Mouse (Mus musculus) liver, embryonic 16.5 days (tissue): ENCODE data around the gene Rack1. TPM values are rescaled to one million over a fixed set of nuclear protein-coding genes. Genes with fewer than 3 reads are reported as not detected.

Experiments
- ATAC-seq: fragments of 200-750 bp; cut with Nextera tagmentation; 2 replicates; pipeline ENCODE4 v1.8.0; 2017; ENCODE audit warnings: low read depth, mild to moderate bottlenecking, moderate number of reproducible peaks, moderate library complexity
- H3K27ac ChIP-seq: fragments of 300-500 bp; sonication (generic); 2 replicates; pipeline ENCODE4 v1.5.1; 2014; ENCODE audit warnings: mild to moderate bottlenecking, low read length
- H3K27me3 ChIP-seq: fragments of 300-500 bp; sonication (generic); 2 replicates; pipeline ENCODE4 v1.6.1; 2014; ENCODE audit warnings: low read depth, low read length, mixed read lengths; ENCODE audit not compliant: control insufficient read depth, insufficient read depth
- H3K36me3 ChIP-seq: fragments of 300-500 bp; sonication (generic); 2 replicates; pipeline ENCODE4 v1.6.1; 2014; ENCODE audit warnings: mild to moderate bottlenecking; ENCODE audit not compliant: control insufficient read depth, insufficient read depth
- H3K4me1 ChIP-seq: fragments of 300-500 bp; sonication (generic); 2 replicates; pipeline ENCODE4 v1.6.1; 2014; ENCODE audit warnings: low read depth, low read length, mixed read lengths; ENCODE audit not compliant: control insufficient read depth
- H3K4me2 ChIP-seq: fragments of 300-500 bp; sonication (generic); 2 replicates; pipeline ENCODE4 v1.6.1; 2014; ENCODE audit warnings: low read depth, low read length, mixed read lengths
- H3K4me3 ChIP-seq: fragments of 300-500 bp; sonication (generic); 2 replicates; pipeline ENCODE4 v1.5.1; 2014; ENCODE audit warnings: low read depth, mild to moderate bottlenecking, low read length
- H3K9ac ChIP-seq: fragments of 300-500 bp; sonication (generic); 2 replicates; pipeline ENCODE4 v1.6.1; 2014; ENCODE audit warnings: low read depth, low read length
- H3K9me3 ChIP-seq: fragments of 300-500 bp; sonication (generic); replicated peaks from 2 replicates; pipeline ENCODE4 v1.6.1; 2016; ENCODE audit warnings: low read length; ENCODE audit not compliant: control insufficient read depth
- WGBS: fragments of 180-500 bp; shearing (Covaris S2); extraction: QIAGEN DNeasy Blood & Tissue Kit; methylation state at CpG from one replicate; pipeline ENCODE4 v1.1.7; 2014; ENCODE audit not compliant: insufficient replicate concordance; 5-methylcytosine and 5-hydroxymethylcytosine counted together
- polyA plus RNA-seq: library from polyadenylated mRNA; unstranded; fragments of >200 nt; fragmentation: Nextera tagmentation; extraction: Ambion mirVana; gene quantifications from 2 replicates; pipeline ENCODE4 v1.2.1, GENCODE M21; 2015

Rack1 gene
- polyA plus RNA-seq, 1 experiment from 2014 or later: 395 TPM

DNA sequence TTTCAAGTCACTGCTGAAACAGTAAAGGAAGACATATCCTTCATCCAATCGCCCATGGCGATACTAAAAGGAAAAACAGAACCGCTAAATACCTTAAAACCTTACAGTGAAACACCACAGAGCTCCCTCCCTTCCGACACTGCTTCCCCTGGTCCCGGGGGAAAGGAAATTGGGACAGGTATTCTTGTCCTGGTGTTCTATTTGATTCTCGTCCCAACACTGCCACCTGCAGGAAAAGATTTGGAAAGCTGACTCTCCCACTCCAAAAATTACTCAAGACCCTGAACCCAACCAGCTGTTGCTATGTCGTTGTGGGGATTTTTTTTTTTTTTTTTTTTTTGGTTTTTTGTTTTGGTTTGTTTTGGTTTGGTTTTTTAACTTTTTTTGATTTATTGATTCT is 24.6 kb upstream of the Rack1 start:
- no peaks in the 10 kb centered on the region for H3K4me1 ChIP-seq
- no peak overlapping the region for H3K9ac ChIP-seq
- H3K36me3 ChIP-seq: no peaks in the 10 kb centered on the region
- H3K4me2 ChIP-seq: no peak overlapping the region
- H3K27me3 ChIP-seq: no peaks in the 10 kb centered on the region
- H3K9me3 ChIP-seq: no peaks in the 10 kb centered on the region
- no peak overlapping the region for H3K4me3 ChIP-seq
- no peak for ATAC-seq
- H3K27ac ChIP-seq: no peak overlapping the region
- 3% methylated on average over 7 of the region's 7 CpGs for WGBS

DNA sequence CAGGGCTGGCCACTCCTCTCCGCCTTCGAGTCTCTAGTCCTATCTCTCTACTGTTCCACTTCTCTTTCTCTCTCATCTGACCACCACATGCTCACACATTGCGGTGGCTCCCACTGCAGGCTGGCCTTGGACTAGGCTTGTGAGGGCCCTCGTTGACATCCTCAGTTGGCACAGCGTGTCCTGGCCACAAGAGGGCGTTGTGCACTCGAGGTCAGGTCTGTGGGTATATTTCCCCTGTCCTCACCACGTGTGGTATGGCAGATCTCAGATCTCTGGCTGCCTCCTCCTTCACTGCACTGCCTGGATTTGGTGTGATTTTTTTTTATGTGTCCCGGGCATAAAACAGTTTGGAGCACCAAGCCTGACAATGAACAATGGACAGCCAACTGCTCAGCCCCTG is 23.5 kb upstream of the Rack1 start:
- Histone ChIP-seq H3K27me3 (no peaks in the 10 kb centered on the region), H3K4me1 (no peaks in the 10 kb centered on the region), H3K4me2 (no peak overlapping the region), H3K36me3 (no peaks in the 10 kb centered on the region), H3K27ac (no peak overlapping the region), H3K4me3 (no peak overlapping the region), H3K9ac (no peak overlapping the region), H3K9me3 (no peaks in the 10 kb centered on the region)
- 32% methylated on average over 9 of the region's 9 CpGs for WGBS
- no peak for ATAC-seq

DNA sequence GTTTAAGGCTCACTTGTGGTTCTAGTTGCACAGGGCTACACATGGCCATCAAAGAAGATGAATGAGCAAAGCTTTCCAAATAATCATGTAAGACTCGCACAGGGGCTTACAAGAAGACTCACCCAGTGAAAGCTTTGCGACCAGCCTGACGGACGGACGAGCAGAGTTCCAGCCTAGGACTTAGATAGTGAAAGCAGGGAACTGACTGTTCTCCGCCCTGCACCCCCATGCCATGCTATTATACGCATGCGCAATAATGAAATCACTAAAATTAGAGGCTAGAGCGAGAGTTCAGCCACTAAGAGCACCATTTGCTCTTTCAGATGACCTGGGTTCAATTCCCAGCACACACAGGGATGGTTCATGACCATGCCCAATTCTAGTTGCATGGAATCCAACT is 22.8 kb upstream of the Rack1 start:
- H3K4me2 ChIP-seq: no peak overlapping the region
- no peaks in the 10 kb centered on the region for H3K4me1 ChIP-seq
- WGBS: 71% methylated on average over 9 of the region's 9 CpGs
- no peaks in the 10 kb centered on the region for H3K27me3 ChIP-seq
- H3K9ac ChIP-seq: no peak overlapping the region
- H3K9me3 ChIP-seq: no peaks in the 10 kb centered on the region
- H3K4me3 ChIP-seq: no peak overlapping the region
- no peak for ATAC-seq
- H3K27ac ChIP-seq: no peak overlapping the region
- no peaks in the 10 kb centered on the region for H3K36me3 ChIP-seq

DNA sequence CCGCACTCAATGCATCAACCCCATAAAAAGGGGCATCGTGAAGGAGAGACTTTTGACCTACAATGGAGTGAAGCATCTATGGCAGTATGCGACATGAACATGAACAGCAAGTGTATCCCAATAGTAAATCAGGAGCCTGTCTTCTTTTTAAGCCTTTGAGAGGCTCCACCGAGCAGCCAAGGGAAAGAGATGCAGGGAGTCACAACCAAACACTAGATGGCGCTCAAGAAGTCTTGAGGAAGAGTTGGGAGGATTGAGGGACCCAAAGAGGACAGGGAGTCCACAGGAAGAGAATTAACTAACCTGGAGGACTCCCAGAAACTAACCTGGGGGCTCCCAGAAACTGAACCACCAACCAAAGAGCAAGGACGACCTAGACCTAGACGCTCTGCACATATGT is 20.7 kb upstream of the Rack1 start:
- Histone ChIP-seq H3K9me3 (no peaks in the 10 kb centered on the region), H3K9ac (no peak overlapping the region), H3K27ac (no peak overlapping the region), H3K4me2 (no peak overlapping the region), H3K27me3 (no peaks in the 10 kb centered on the region), H3K4me1 (no peaks in the 10 kb centered on the region), H3K4me3 (no peak overlapping the region), H3K36me3 (no peaks in the 10 kb centered on the region)
- WGBS: 33% methylated on average over 7 of the region's 7 CpGs
- no peak for ATAC-seq

DNA sequence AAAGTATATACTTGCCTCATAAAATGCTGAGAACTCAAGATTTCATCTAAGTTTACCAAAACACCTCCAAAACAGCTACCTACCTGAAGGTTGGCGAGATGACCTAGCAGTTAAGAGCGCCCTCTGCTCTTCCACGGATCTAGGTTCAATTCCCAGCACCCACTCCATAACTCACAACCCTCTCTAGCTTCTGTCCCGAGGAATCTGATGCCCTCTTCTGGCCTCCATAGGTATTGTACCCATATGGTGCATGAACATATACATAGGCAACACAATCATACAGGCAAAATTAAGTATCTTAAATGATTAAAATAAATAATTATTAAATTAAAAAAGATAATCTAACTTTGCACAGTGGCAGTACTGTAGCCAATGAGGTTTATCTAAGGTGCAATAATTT is 17.9 kb upstream of the Rack1 start:
- no peak overlapping the region for H3K4me3 ChIP-seq
- 71% methylated on average over 4 of the region's 4 CpGs for WGBS
- ATAC-seq: no peak

DNA sequence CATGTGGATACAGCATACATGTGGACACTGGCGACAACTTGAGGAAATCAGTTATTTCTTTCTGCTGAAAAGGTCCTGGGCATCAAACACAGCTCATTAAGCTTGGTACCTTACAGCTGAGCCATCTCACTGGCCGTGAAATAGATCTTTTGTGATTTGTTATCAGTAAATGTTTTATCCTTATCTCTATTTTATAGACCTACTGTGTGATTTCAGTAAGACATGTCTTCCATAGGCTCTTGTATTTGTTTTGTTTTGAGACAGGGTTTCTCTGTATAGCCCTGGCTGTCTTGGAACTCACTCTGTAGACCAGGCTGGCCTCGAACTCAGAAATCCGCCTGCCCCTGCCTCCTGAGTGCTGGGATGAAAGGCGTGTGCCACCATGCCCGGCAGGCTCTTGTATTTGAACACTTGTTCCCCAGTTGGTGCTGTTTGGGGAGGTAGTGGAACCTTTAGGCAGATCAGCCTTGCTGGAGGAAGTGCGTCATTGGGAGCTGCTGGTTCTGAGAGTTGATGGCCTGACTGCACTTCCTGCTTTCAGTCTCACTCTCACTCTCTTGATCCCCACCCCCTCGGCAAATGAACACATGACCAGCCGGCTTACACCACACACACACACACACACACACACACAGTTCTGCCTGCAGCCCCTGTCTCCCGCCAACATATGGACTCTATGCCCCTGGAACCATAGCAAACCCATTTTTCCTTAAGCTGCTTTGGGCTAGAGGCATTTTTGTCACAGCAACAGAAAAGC is 12.5 kb upstream of the Rack1 start:
- no peak overlapping the region for H3K27ac ChIP-seq

More for the DNA sequence above, 17.9 kb upstream of the Rack1 start:
- Histone ChIP-seq H3K4me2 (no peak overlapping the region), H3K9ac (no peak overlapping the region), H3K27ac (no peak overlapping the region), H3K9me3 (no peaks in the 10 kb centered on the region), H3K27me3 (no peaks in the 10 kb centered on the region), H3K36me3 (no peaks in the 10 kb centered on the region), H3K4me1 (no peaks in the 10 kb centered on the region)

DNA sequence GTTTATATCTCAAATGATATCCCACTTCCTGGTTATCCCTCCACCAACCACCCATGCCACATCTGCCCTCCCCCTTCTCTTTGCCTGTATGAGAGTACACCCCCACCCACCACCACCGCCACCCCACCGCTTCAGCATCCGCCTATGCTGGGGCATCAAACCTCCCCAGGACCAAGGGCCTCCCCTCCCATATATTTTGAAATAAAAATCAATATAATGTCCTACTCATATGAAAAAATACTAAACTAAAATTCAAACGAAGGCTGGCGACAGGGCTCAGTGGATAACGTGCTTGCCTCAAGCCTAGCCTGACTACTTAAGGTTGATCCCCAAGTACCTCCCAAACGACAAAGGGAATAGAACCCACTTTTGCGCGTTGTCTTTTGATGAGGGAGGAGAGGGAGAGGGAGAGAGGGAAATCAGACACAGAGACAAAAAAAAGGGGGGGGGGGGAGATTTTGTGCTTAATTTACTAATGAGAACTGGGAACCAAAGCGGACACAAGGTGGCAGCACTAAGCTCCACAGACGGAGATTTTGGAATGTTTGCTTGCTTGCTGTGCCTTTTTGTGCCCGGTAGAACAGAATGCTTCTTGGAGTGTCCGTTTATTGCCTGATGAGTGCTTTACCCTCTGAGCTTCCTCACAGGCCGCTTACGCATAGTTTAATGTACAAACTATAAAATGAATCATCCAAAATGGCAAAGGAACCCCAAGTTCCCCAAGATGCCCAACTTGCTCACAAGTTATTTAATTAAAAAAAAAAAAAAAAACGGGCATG is 11.6 kb upstream of the Rack1 start:
- Histone ChIP-seq H3K4me1 (peaks cover 14% of the 10 kb centered on the region), H3K9ac (peak overlapping the region; percentile 29), H3K36me3 (no peaks in the 10 kb centered on the region), H3K27me3 (no peaks in the 10 kb centered on the region), H3K9me3 (no peaks in the 10 kb centered on the region), H3K4me3 (peak overlapping the region; percentile 56), H3K27ac (no peak overlapping the region), H3K4me2 (peak overlapping the region; percentile 65)
- ATAC-seq: no peak
- WGBS: 4% methylated on average over 16 of the region's 16 CpGs

More for the DNA sequence above, 12.5 kb upstream of the Rack1 start:
- H3K4me2 ChIP-seq: peak overlapping the region; percentile 65
- no peaks in the 10 kb centered on the region for H3K9me3 ChIP-seq
- no peaks in the 10 kb centered on the region for H3K36me3 ChIP-seq
- H3K9ac ChIP-seq: no peak overlapping the region
- H3K4me3 ChIP-seq: peak overlapping the region; percentile 56
- peaks cover 14% of the 10 kb centered on the region for H3K4me1 ChIP-seq
- ATAC-seq: peak; percentile 63
- 39% methylated on average over 10 of the region's 10 CpGs for WGBS
- no peaks in the 10 kb centered on the region for H3K27me3 ChIP-seq

DNA sequence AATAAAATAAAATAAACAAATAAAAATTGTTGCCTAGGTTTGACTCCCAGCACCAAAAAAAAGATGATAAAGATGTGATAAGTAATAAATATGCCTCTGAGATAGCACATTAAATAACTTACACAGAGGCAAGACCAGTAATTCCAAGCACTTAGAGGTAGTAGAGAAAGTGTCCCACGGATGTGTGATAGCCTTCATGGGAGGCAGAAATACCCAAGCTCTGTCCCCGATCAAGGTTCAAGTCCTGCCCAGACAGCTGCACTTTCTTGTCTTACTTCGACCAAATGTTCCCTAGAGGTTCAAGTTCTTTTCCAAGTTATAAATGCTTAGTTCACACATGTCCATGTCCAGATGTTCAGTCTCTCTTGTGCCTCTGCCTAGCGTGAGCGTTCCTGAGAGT is 10.9 kb upstream of the Rack1 start:
- Histone ChIP-seq H3K27me3 (no peaks in the 10 kb centered on the region), H3K4me3 (no peak overlapping the region), H3K27ac (no peak overlapping the region), H3K9ac (no peak overlapping the region), H3K36me3 (no peaks in the 10 kb centered on the region), H3K4me1 (peaks cover 14% of the 10 kb centered on the region), H3K4me2 (no peak overlapping the region), H3K9me3 (no peaks in the 10 kb centered on the region)
- ATAC-seq: no peak
- WGBS: 75% methylated on average over 5 of the region's 5 CpGs
